Mouse (Mus musculus): ENCODE measurements around the gene Ccdc24.

DNA sequence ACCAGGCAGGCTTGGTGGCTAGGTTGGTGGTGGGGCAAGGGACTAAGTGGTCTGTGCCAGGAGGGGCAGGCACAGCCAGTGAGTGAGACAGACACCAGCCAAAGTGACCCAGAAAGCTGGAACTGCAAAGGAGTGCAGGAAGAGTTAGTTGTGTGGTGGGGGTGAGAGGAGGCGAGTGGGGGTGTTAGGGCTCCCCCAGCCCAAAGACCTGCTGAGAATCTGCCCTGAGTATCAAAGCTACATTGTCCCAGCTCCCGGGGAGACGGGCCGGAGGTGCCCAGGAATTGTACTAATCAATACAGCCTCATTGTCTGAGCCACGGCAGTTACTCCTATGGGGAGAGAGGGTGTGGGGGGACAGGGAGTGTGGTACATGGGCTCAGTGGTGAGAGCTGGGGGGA, 22.9 kb downstream of the Ccdc24 start:
- TF ChIP-seq CTCF (IDR thresholded peaks at IDR 0.05 in 2 of 3, conservative IDR thresholded peaks at IDR 0.05 in 1 of 3; ENCODE audit: control insufficient read depth in 1 of 3, insufficient read depth in 1 of 3, low read depth in 2 of 3, low read length in 3 of 3, poor library complexity in 1 of 3, severe bottlenecking in 1 of 3) (no peak), SIN3A (IDR thresholded peaks at IDR 0.05; ENCODE audit: low read length) (no peak), ZNF384 (IDR thresholded peaks at IDR 0.05; ENCODE audit: low read depth, low read length) (no peak), POLR2A (IDR thresholded peaks at IDR 0.05; ENCODE audit: control insufficient read depth in 1 of 2, insufficient read depth in 1 of 2, low read depth in 1 of 2, low read length in 2 of 2, poor library complexity in 1 of 2) (no peak), EP300 (IDR thresholded peaks at IDR 0.05; ENCODE audit: low read depth in 1 of 2, low read length in 2 of 2) (no peak), MAFK (IDR thresholded peaks at IDR 0.05; ENCODE audit: borderline replicate concordance, low read depth, low read length) (no peak), KAT2A (conservative IDR thresholded peaks at IDR 0.05; ENCODE audit: low read depth, low read length) (no peak), MYB (IDR thresholded peaks at IDR 0.05; ENCODE audit: low read depth, low read length) (no peak), USF1 (IDR thresholded peaks at IDR 0.05; ENCODE audit: low read depth, low read length) (no peak), RAD21 (IDR thresholded peaks at IDR 0.05; ENCODE audit: low read depth, low read length) (no peak), MEF2A (IDR thresholded peaks at IDR 0.05; ENCODE audit: extremely low read depth, insufficient replicate concordance, low read depth, low read length, poor library complexity, severe bottlenecking) (no peak), POLR2AphosphoS5 (IDR thresholded peaks at IDR 0.05; ENCODE audit: borderline replicate concordance, low read depth, low read length) (no peak)

Data from MEL (cell line).